Mouse (Mus musculus): ENCODE measurements around the gene Etfrf1. TPM values are rescaled to one million over a fixed set of nuclear protein-coding genes. Genes with fewer than 3 reads are reported as not detected.
A peak's percentile ranks its signal among the peaks of the same experiment; 100 is the strongest.

Gene Etfrf1
- polyA plus RNA-seq, 1 experiment from 2014 or later, result 24.3 TPM

GRCm38 (mm10) chr6:145242521-145242920 is 31.6 kb downstream of the Etfrf1 start:
- ATAC-seq, result no peak
- H3K4me3 ChIP-seq (replicated peaks; ENCODE audit: low read length), result no peak overlapping the region
- H3K4me1 ChIP-seq (replicated peaks; ENCODE audit: control insufficient read depth, insufficient read depth, low read length), result no peaks in the 10 kb centered on the region
- H3K27me3 ChIP-seq (replicated peaks; ENCODE audit: control insufficient read depth, insufficient read depth, low read length), result no peaks in the 10 kb centered on the region
- H3K36me3 ChIP-seq (ENCODE audit: control insufficient read depth, insufficient read depth), result peaks cover 2% of the 10 kb centered on the region; the same call in 1 of the 2 replicates
- 44% methylated on average over 1 of the region's 1 CpGs for WGBS
- no peaks in the 10 kb centered on the region for H3K9me3 ChIP-seq (ENCODE audit: control insufficient read depth, low read length)
- H3K4me2 ChIP-seq (ENCODE audit: low read length), result no peak overlapping the region
- H3K9ac ChIP-seq (replicated peaks; ENCODE audit: low read depth, low read length), result no peak overlapping the region
- H3K27ac ChIP-seq (ENCODE audit: low read length), result no peak overlapping the region

- no peaks in the 10 kb centered on the region for H3K27me3 ChIP-seq (replicated peaks; ENCODE audit: control insufficient read depth, insufficient read depth, low read length)
- no peak overlapping the region for H3K27ac ChIP-seq (ENCODE audit: low read length)
- WGBS, result 95% methylated on average over 5 of the region's 5 CpGs
- no peak for ATAC-seq
- H3K36me3 ChIP-seq (ENCODE audit: control insufficient read depth, insufficient read depth), result peaks cover 2% of the 10 kb centered on the region; the same call in 1 of the 2 replicates
- no peak overlapping the region for H3K4me3 ChIP-seq (replicated peaks; ENCODE audit: low read length)
- no peaks in the 10 kb centered on the region for H3K9me3 ChIP-seq (ENCODE audit: control insufficient read depth, low read length)
- peaks cover 14% of the 10 kb centered on the region for H3K4me1 ChIP-seq (replicated peaks; ENCODE audit: control insufficient read depth, insufficient read depth, low read length)
- H3K4me2 ChIP-seq (ENCODE audit: low read length), result no peak overlapping the region
- no peak overlapping the region for H3K9ac ChIP-seq (replicated peaks; ENCODE audit: low read depth, low read length)
Measured at GRCm38 (mm10) chr6:145246841-145247240, 35.9 kb downstream of the Etfrf1 start.

- Histone ChIP-seq H3K27ac (ENCODE audit: low read length) (no peak overlapping the region), H3K36me3 (ENCODE audit: control insufficient read depth, insufficient read depth) (peaks cover 2% of the 10 kb centered on the region; the same call in 1 of the 2 replicates), H3K4me2 (ENCODE audit: low read length) (peak overlapping the region; percentile 41), H3K4me1 (replicated peaks; ENCODE audit: control insufficient read depth, insufficient read depth, low read length) (peaks cover 14% of the 10 kb centered on the region), H3K27me3 (replicated peaks; ENCODE audit: control insufficient read depth, insufficient read depth, low read length) (no peaks in the 10 kb centered on the region), H3K9me3 (ENCODE audit: control insufficient read depth, low read length) (no peaks in the 10 kb centered on the region), H3K4me3 (replicated peaks; ENCODE audit: low read length) (0 out of 2 replicates have a peak overlapping the region, but pooled peaks have one; percentile 11), H3K9ac (replicated peaks; ENCODE audit: low read depth, low read length) (no peak overlapping the region)
- WGBS, result 66% methylated on average over 3 of the region's 3 CpGs
- ATAC-seq, result no peak
Measured at GRCm38 (mm10) chr6:145247886-145248285, 37.0 kb downstream of the Etfrf1 start.

GRCm38 (mm10) chr6:145249291-145250184 is 38.6 kb downstream of the Etfrf1 start:
- under 1% methylated on average over 98 of the region's 124 CpGs for WGBS
- peak; percentile 65 for ATAC-seq
- H3K36me3 ChIP-seq (ENCODE audit: control insufficient read depth, insufficient read depth), result 0 out of 2 replicates have a peak, but pooled peaks cover 2% of the 10 kb centered on the region

GRCm38 (mm10) chr6:145250185-145250791 is 39.4 kb downstream of the Etfrf1 start, which contains the start of gene Kras:
Gene Kras, minus strand, starts transcription at chr6:145250239.
- H3K4me3 ChIP-seq (replicated peaks; ENCODE audit: low read length), result peak within 1 kb of the TSS; percentile 93
- H3K9me3 ChIP-seq (ENCODE audit: control insufficient read depth, low read length), result no peaks in the 10 kb centered on the region
- WGBS, result 0% methylated on average over 27 of the region's 83 CpGs
- peak within 1 kb of the TSS; percentile 77 for H3K4me2 ChIP-seq (ENCODE audit: low read length)
- H3K9ac ChIP-seq (replicated peaks; ENCODE audit: low read depth, low read length), result peak within 1 kb of the TSS; percentile 90
- no peaks in the 10 kb centered on the region for H3K27me3 ChIP-seq (replicated peaks; ENCODE audit: control insufficient read depth, insufficient read depth, low read length)
- H3K4me1 ChIP-seq (replicated peaks; ENCODE audit: control insufficient read depth, insufficient read depth, low read length), result peaks cover 14% of the 10 kb centered on the region
- H3K27ac ChIP-seq (ENCODE audit: low read length), result peak within 1 kb of the TSS; percentile 84
- peak; percentile 90 for ATAC-seq
- 0 out of 2 replicates have a peak, but pooled peaks cover 2% of the 10 kb centered on the region for H3K36me3 ChIP-seq (ENCODE audit: control insufficient read depth, insufficient read depth)

More at GRCm38 (mm10) chr6:145249291-145250184, 38.6 kb downstream of the Etfrf1 start:
- H3K9me3 ChIP-seq (ENCODE audit: control insufficient read depth, low read length), result no peaks in the 10 kb centered on the region
- peaks cover 14% of the 10 kb centered on the region for H3K4me1 ChIP-seq (replicated peaks; ENCODE audit: control insufficient read depth, insufficient read depth, low read length)
- H3K27me3 ChIP-seq (replicated peaks; ENCODE audit: control insufficient read depth, insufficient read depth, low read length), result no peaks in the 10 kb centered on the region
- H3K9ac ChIP-seq (replicated peaks; ENCODE audit: low read depth, low read length), result peak overlapping the region; percentile 90
- H3K4me2 ChIP-seq (ENCODE audit: low read length), result peak overlapping the region; percentile 77
- peak overlapping the region; percentile 93 for H3K4me3 ChIP-seq (replicated peaks; ENCODE audit: low read length)
- peak overlapping the region; percentile 84 for H3K27ac ChIP-seq (ENCODE audit: low read length)

GRCm38 (mm10) chr6:145250820-145251219 is 39.9 kb downstream of the Etfrf1 start:
- H3K9ac ChIP-seq (replicated peaks; ENCODE audit: low read depth, low read length), result peak overlapping the region; percentile 90
- H3K9me3 ChIP-seq (ENCODE audit: control insufficient read depth, low read length), result no peaks in the 10 kb centered on the region
- H3K27me3 ChIP-seq (replicated peaks; ENCODE audit: control insufficient read depth, insufficient read depth, low read length), result no peaks in the 10 kb centered on the region
- H3K4me1 ChIP-seq (replicated peaks; ENCODE audit: control insufficient read depth, insufficient read depth, low read length), result peaks cover 14% of the 10 kb centered on the region
- peak overlapping the region; percentile 93 for H3K4me3 ChIP-seq (replicated peaks; ENCODE audit: low read length)
- 0 out of 2 replicates have a peak, but pooled peaks cover 2% of the 10 kb centered on the region for H3K36me3 ChIP-seq (ENCODE audit: control insufficient read depth, insufficient read depth)
- H3K4me2 ChIP-seq (ENCODE audit: low read length), result peak overlapping the region; percentile 74
- peak; percentile 23 for ATAC-seq
- peak overlapping the region; percentile 84 for H3K27ac ChIP-seq (ENCODE audit: low read length)
- WGBS, result 10% methylated on average over 16 of the region's 16 CpGs

GRCm38 (mm10) chr6:145255952-145256700 is 45.2 kb downstream of the Etfrf1 start:
- H3K4me1 ChIP-seq (replicated peaks; ENCODE audit: control insufficient read depth, insufficient read depth, low read length), result no peaks in the 10 kb centered on the region
- no peak overlapping the region for H3K9ac ChIP-seq (replicated peaks; ENCODE audit: low read depth, low read length)
- no peak overlapping the region for H3K27ac ChIP-seq (ENCODE audit: low read length)
- no peak overlapping the region for H3K4me3 ChIP-seq (replicated peaks; ENCODE audit: low read length)
- H3K4me2 ChIP-seq (ENCODE audit: low read length), result no peak overlapping the region
- no peaks in the 10 kb centered on the region for H3K9me3 ChIP-seq (ENCODE audit: control insufficient read depth, low read length)
- no peak for ATAC-seq
- H3K36me3 ChIP-seq (ENCODE audit: control insufficient read depth, insufficient read depth), result no peaks in the 10 kb centered on the region
- WGBS, result 85% methylated on average over 13 of the region's 13 CpGs
- no peaks in the 10 kb centered on the region for H3K27me3 ChIP-seq (replicated peaks; ENCODE audit: control insufficient read depth, insufficient read depth, low read length)

GRCm38 (mm10) chr6:145256701-145257073 is 45.8 kb downstream of the Etfrf1 start:
- no peaks in the 10 kb centered on the region for H3K36me3 ChIP-seq (ENCODE audit: control insufficient read depth, insufficient read depth)
- H3K27me3 ChIP-seq (replicated peaks; ENCODE audit: control insufficient read depth, insufficient read depth, low read length), result no peaks in the 10 kb centered on the region
- no peak overlapping the region for H3K4me2 ChIP-seq (ENCODE audit: low read length)
- H3K9me3 ChIP-seq (ENCODE audit: control insufficient read depth, low read length), result no peaks in the 10 kb centered on the region
- no peak overlapping the region for H3K4me3 ChIP-seq (replicated peaks; ENCODE audit: low read length)
- no peak overlapping the region for H3K9ac ChIP-seq (replicated peaks; ENCODE audit: low read depth, low read length)
- no peak for ATAC-seq
- no peaks in the 10 kb centered on the region for H3K4me1 ChIP-seq (replicated peaks; ENCODE audit: control insufficient read depth, insufficient read depth, low read length)
- H3K27ac ChIP-seq (ENCODE audit: low read length), result no peak overlapping the region
- WGBS, result 52% methylated on average over 2 of the region's 2 CpGs

GRCm38 (mm10) chr6:145262314-145262713 is 51.4 kb downstream of the Etfrf1 start:
- Histone ChIP-seq H3K4me1 (replicated peaks; ENCODE audit: control insufficient read depth, insufficient read depth, low read length) (no peaks in the 10 kb centered on the region), H3K4me2 (ENCODE audit: low read length) (no peak overlapping the region), H3K9ac (replicated peaks; ENCODE audit: low read depth, low read length) (no peak overlapping the region), H3K36me3 (ENCODE audit: control insufficient read depth, insufficient read depth) (no peaks in the 10 kb centered on the region), H3K27me3 (replicated peaks; ENCODE audit: control insufficient read depth, insufficient read depth, low read length) (no peaks in the 10 kb centered on the region), H3K9me3 (ENCODE audit: control insufficient read depth, low read length) (no peaks in the 10 kb centered on the region), H3K4me3 (replicated peaks; ENCODE audit: low read length) (no peak overlapping the region), H3K27ac (ENCODE audit: low read length) (no peak overlapping the region)
- 77% methylated on average over 7 of the region's 7 CpGs for WGBS
- no peak for ATAC-seq
